Mouse (Mus musculus): ENCODE data around the gene Olfr1445. TPM values are rescaled to one million over a fixed set of nuclear protein-coding genes. Genes with fewer than 3 reads are reported as not detected.

Gene Olfr1445
- polyA plus RNA-seq, 1 experiment from 2014 or later, result not detected

Other genes starting within 250 kb of the Olfr1445 start
- gene Olfr1442, start 213.4 kb upstream of the Olfr1445 start, polyA plus RNA-seq (2014; fragmentation: Nextera tagmentation; extraction: Ambion mirVana), result not detected in 2 replicates
- not detected in 2 replicates for gene Olfr1443, start 205.7 kb upstream of the Olfr1445 start, polyA plus RNA-seq (2014; fragmentation: Nextera tagmentation; extraction: Ambion mirVana)
- gene Keg1, start 188.1 kb upstream of the Olfr1445 start, polyA plus RNA-seq (2014; fragmentation: Nextera tagmentation; extraction: Ambion mirVana), result not detected in 2 replicates
- gene Cntf, start 118.2 kb upstream of the Olfr1445 start, polyA plus RNA-seq (2014; fragmentation: Nextera tagmentation; extraction: Ambion mirVana), result 0.36 and 0.91 TPM in 2 replicates
- gene Zfp91, start 87.7 kb upstream of the Olfr1445 start, polyA plus RNA-seq (2014; fragmentation: Nextera tagmentation; extraction: Ambion mirVana), result 13.1 and 13.2 TPM in 2 replicates
- gene Lpxn, start 87.7 kb upstream of the Olfr1445 start, polyA plus RNA-seq (2014; fragmentation: Nextera tagmentation; extraction: Ambion mirVana), result 0.92 and 1.2 TPM in 2 replicates
- gene Gm5244, start 37.2 kb upstream of the Olfr1445 start, polyA plus RNA-seq (2014; fragmentation: Nextera tagmentation; extraction: Ambion mirVana), result not detected in 2 replicates
- gene Olfr1444, start 26.6 kb upstream of the Olfr1445 start, polyA plus RNA-seq (2014; fragmentation: Nextera tagmentation; extraction: Ambion mirVana), result not detected in 2 replicates
- not detected in 2 replicates for gene Olfr1446, start 9.7 kb downstream of the Olfr1445 start, polyA plus RNA-seq (2014; fragmentation: Nextera tagmentation; extraction: Ambion mirVana)
- not detected in 2 replicates for gene Olfr1447, start 19.9 kb downstream of the Olfr1445 start, polyA plus RNA-seq (2014; fragmentation: Nextera tagmentation; extraction: Ambion mirVana)
- gene Olfr1448, start 40.6 kb downstream of the Olfr1445 start, polyA plus RNA-seq (2014; fragmentation: Nextera tagmentation; extraction: Ambion mirVana), result not detected in 2 replicates
- gene Olfr1449, start 47.0 kb downstream of the Olfr1445 start, polyA plus RNA-seq (2014; fragmentation: Nextera tagmentation; extraction: Ambion mirVana), result not detected in 2 replicates
- not detected in 2 replicates for gene Olfr1450, start 66.4 kb downstream of the Olfr1445 start, polyA plus RNA-seq (2014; fragmentation: Nextera tagmentation; extraction: Ambion mirVana)
- not detected in 2 replicates for gene Olfr1451, start 111.2 kb downstream of the Olfr1445 start, polyA plus RNA-seq (2014; fragmentation: Nextera tagmentation; extraction: Ambion mirVana)
- not detected in 2 replicates for gene Olfr1453, start 144.5 kb downstream of the Olfr1445 start, polyA plus RNA-seq (2014; fragmentation: Nextera tagmentation; extraction: Ambion mirVana)
- not detected in 2 replicates for gene Olfr1454, start 176.8 kb downstream of the Olfr1445 start, polyA plus RNA-seq (2014; fragmentation: Nextera tagmentation; extraction: Ambion mirVana)
- not detected in 2 replicates for gene Olfr1457, start 214.0 kb downstream of the Olfr1445 start, polyA plus RNA-seq (2014; fragmentation: Nextera tagmentation; extraction: Ambion mirVana)
- not detected in 2 replicates for gene Olfr1458, start 222.9 kb downstream of the Olfr1445 start, polyA plus RNA-seq (2014; fragmentation: Nextera tagmentation; extraction: Ambion mirVana)

Data from midbrain, embryonic 11.5 days (tissue).